Mouse (Mus musculus) liver, adult 2 months (tissue): ENCODE results near the gene Clip4.

Source experiments
- CTCF ChIP-seq: fragments of 200-500 bp; IDR thresholded peaks from 2 replicates; pipeline ENCODE4 v1.5.1; 2011; ENCODE audit warnings: low read depth, low read length, control low read depth
- POLR2A ChIP-seq: fragments of 200-500 bp; IDR thresholded peaks from 2 replicates; pipeline ENCODE4 v1.6.1; 2011; ENCODE audit warnings: low read length, control low read depth; ENCODE audit not compliant: insufficient read depth; ENCODE audit errors: extremely low read depth

DNA sequence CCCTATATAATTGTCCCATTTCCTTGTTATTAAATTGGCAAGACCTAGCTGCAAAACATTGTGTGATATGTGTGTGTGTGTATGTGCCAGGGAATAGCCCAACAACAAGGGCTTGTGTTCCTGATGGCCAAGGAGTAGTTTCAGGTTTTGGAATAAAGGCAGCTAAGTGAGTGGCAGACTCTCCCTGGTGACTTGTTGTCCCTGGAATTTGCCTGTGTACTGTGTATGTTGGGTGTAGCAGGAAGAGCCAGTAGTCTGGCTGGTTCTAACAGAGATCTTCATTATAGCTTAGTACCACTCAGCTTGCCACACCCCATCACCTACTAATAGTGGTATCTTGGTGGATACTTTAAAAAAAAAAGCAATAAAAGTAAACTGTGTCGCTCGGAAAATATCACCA is 12.2 kb downstream of the Clip4 start:
- no peak for TF ChIP-seq CTCF
- no peak for TF ChIP-seq POLR2A
